Mouse (Mus musculus) urinary bladder, adult 2 months (tissue): ENCODE results near the gene Grm1. TPM values are rescaled to one million over a fixed set of nuclear protein-coding genes. Genes with fewer than 3 reads are reported as not detected.

ENCODE experiments used
- DNase-seq: peaks from one replicate; pipeline ENCODE4 v3.0.0; 2022; ENCODE audit warnings: low spot score
- polyA plus RNA-seq: library from polyadenylated mRNA; depleted of rRNA; stranded (reverse); fragments of >200 nt; gene quantifications from 2 replicates; pipeline ENCODE4 v1.2.3, GENCODE M21; 2012

Gene Grm1
- polyA plus RNA-seq, 1 experiment = not detected

DNA sequence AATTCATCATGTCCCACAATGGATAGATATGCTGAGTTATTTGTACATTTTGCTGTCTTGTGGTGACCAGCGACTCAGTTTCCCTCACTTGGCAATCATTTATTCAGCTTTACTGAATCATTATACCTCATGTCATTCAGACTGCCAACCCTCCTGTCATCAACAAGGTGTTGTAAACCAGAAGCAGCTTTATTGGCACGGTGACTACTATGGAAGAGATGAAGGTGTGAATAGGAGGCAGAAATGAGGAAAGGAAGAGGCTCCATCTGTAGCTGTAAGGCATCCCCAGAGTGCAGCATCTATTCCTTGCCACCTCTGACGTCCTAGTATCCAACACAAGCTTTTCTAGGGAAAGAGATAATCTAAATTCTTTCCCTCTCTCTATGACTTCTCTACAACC, 247.3 kb downstream of the Grm1 start:
- no peak for DNase-seq

GRCm38 (mm10) chr10:10831141-10831540, 251.0 kb downstream of the Grm1 start:
- no peak for DNase-seq

DNA sequence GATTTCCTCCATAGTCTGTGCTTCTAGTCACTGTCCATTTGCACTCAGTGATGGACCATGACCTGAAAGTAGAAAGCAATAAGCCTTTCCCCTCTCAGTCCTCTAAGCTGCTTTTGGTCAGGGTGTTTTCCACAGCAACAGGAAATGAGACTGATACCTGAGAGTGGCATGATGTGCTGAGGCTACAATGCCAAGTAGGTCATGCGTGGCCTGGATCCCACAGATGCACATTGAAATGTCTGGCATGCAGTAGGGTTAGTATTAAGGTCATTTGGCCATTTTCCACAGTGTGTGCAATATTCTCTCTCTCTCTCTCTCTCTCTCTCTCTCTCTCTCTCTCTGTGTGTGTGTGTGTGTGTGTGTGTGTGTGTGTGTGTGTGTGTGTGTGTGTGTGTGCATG, 254.8 kb downstream of the Grm1 start:
- no peak for DNase-seq

DNA sequence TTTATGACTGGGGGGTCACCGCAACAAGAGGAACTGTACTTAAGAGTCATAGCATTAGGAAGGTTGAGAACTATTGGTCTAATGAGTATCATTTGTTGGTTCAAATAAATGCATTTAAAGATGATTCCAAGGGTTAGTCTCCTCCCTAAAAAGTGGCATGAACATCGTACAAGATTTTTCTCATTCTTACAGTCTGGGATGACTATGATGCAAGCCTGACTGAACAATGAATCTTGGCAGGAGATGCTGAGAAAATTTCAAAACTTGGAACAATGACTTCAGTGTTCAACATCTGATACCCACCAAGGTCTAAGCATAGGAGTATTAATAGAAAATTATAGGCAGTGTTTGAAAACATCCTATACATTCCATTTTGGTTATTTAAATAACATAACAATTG, 264.1 kb downstream of the Grm1 start:
- no peak for DNase-seq

GRCm38 (mm10) chr10:10814631-10815216, 267.4 kb downstream of the Grm1 start:
- DNase-seq = no peak

GRCm38 (mm10) chr10:10812750-10813711, 269.1 kb downstream of the Grm1 start:
- DNase-seq = no peak

- DNase-seq = no peak
Measured at GRCm38 (mm10) chr10:10809777-10810176, 272.4 kb downstream of the Grm1 start.

GRCm38 (mm10) chr10:10795321-10795720, 286.8 kb downstream of the Grm1 start:
- DNase-seq = no peak

GRCm38 (mm10) chr10:10790458-10790857, 291.7 kb downstream of the Grm1 start:
- no peak for DNase-seq

DNA sequence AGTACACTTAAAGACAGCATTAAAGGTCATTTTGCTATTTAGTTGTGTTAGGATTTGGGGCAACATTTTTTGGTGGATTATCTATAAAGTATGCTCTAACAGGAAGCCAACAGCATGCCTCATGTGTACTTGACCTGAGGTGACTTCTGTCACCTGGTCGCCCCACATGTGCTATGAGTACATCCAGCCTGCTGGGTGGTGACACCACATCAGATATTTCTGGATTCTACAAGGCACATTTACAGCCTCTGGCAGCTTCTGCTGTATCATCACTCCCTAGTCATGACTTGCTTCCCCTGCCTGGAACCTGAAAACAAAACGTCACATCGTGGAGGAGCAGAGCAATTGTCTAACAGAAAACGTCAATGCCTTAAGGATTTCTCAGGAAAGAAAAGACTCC, 292.2 kb downstream of the Grm1 start:
- DNase-seq = no peak

GRCm38 (mm10) chr10:10787906-10788416, 294.2 kb downstream of the Grm1 start:
- no peak for DNase-seq

DNA sequence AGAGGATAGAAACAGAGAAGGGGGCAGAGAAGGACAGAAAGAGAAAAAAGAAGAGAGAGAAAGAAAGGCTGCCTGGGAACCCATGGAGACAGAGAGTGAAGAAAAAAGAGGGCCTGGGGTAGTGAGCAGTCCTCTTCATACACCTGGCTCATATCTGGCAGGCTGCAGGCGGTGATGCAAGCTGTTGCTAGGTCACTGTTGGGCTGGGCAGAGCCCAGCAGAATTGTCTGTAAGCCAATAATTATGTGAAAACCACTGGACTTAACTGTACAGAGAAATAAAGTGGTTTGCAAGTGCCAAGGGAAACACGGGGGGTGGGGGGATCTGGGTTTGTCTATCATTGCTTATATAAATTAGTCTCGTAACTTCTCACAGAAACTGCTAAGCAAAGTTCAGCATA, 297.0 kb downstream of the Grm1 start:
- DNase-seq = no peak

DNA sequence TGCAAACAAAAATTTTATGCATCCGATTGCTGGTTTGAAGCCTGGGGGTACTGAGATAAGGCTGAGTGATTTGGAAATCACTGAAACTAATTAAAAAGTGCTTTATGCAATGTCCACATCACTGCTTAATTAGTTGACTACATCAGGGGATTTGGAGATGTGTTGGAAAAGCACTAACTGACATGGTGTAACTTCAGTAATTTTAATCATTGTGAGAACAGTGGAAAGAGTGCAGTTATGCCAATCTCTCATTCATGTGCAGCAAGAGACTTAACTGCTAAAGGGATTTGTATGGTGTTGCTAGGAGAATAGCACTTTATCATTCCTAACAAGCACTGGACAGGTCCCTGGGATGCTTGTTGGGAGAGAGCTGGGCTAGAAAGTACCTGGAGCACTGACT, 307.3 kb downstream of the Grm1 start:
- no peak for DNase-seq

- DNase-seq = no peak
Measured at GRCm38 (mm10) chr10:10763015-10763414, 319.1 kb downstream of the Grm1 start.

GRCm38 (mm10) chr10:10761274-10761673, 320.9 kb downstream of the Grm1 start:
- no peak for DNase-seq

- no peak for DNase-seq
Measured at GRCm38 (mm10) chr10:10760801-10761200, 321.4 kb downstream of the Grm1 start.

- DNase-seq = no peak
Measured at GRCm38 (mm10) chr10:10751033-10751432, 331.1 kb downstream of the Grm1 start.

DNA sequence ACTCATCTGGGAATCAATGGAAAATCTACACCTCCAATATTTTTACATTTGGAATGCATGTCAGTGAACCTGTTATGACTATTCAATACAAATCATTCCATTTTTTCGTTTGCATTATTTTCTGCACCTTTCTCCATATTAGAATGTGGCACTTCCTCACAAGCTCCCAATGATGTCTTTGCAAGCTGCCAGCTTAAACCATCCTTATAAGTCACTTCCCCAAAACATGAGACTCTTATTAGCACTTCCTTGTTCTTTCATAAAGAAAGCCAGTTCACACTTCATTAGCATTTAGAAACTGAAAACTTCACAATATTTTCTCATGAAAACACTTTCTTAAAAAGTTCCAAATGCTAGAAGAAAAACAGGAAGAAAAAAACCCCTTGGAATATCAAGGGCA, 338.1 kb downstream of the Grm1 start:
- DNase-seq = no peak

DNA sequence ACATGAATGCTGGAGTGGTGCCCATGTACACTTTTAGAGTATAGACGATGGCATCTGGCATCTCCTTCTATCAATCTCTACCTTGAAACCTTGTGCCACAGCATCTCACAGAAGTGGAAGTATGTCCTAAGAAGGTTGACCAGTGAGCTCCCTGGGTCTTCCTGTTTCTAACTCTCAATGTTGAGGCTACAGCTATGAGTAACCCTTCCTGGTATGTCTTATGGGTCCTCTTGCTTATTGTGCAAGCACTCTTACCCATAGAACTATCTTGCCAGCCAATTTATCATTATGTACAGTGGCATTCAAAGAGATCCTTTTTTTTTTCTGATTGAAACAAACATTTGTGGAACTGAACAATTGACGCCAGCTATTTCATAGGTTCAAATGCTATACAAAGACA, 340.0 kb downstream of the Grm1 start:
- no peak for DNase-seq

- no peak for DNase-seq
Measured at GRCm38 (mm10) chr10:10741314-10741713, 340.8 kb downstream of the Grm1 start.

GRCm38 (mm10) chr10:10740729-10741128, 341.4 kb downstream of the Grm1 start:
- no peak for DNase-seq

GRCm38 (mm10) chr10:10737041-10737681, 345.0 kb downstream of the Grm1 start:
- DNase-seq = no peak

DNA sequence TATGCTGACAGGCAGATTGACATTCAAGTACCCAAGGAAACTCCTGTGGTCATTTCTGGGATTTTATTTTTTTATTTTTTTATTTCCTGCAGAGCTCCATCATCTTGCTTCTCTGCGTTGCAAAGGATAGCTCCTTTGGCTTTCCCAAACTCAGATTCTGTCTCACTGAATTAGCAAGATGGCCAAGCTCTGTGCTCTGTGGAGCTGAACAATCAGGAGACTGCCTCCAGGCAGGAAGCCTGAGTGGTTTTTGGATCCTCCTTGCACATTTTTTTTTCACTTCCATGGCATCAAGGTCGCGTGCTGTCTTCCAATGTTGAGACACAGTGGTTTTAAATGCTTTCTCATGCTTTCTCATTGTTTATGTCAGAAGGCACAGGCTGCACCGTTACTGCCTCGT, 347.6 kb downstream of the Grm1 start:
- no peak for DNase-seq
